Mouse (Mus musculus) megakaryocyte, embryonic 14.5 days (primary cell): Measurements from ENCODE around the gene Nr2f1. TPM values are rescaled to one million over a fixed set of nuclear protein-coding genes. Genes with fewer than 3 reads are reported as not detected.

Experiments
- H3K27me3 ChIP-seq: replicated peaks from 2 replicates; pipeline ENCODE3; 2012; ENCODE audit warnings: inconsistent platforms
- H3K36me3 ChIP-seq: replicated peaks from 2 replicates; pipeline ENCODE3; 2012; ENCODE audit warnings: low read length, inconsistent platforms, mixed read lengths
- H3K4me1 ChIP-seq: 2 replicates; pipeline ENCODE4 v1.6.1; 2012; ENCODE audit warnings: inconsistent platforms
- H3K4me3 ChIP-seq: replicated peaks from 2 replicates; pipeline ENCODE3; 2012; ENCODE audit warnings: moderate library complexity, mild to moderate bottlenecking, inconsistent platforms
- H3K9me3 ChIP-seq: 2 replicates; pipeline ENCODE4 v1.6.1; 2012; ENCODE audit warnings: inconsistent platforms
- FLI1 ChIP-seq: IDR thresholded peaks from 2 replicates; pipeline ENCODE4 v1.6.1; 2012; ENCODE audit warnings: low read length, inconsistent platforms, mixed read lengths
- GATA1 ChIP-seq: IDR thresholded peaks from 3 replicates; pipeline ENCODE4 v1.6.1; 2012; ENCODE audit warnings: mixed read lengths, low read length, inconsistent platforms, borderline replicate concordance
- polyA plus RNA-seq: library from polyadenylated mRNA; stranded (reverse); fragments of >175 nt; gene quantifications from 2 replicates; pipeline ENCODE4 v1.2.3, GENCODE M21; 2012; ENCODE audit warnings: low replicate concordance; ENCODE audit not compliant: insufficient read depth

Nr2f1 gene
- polyA plus RNA-seq, 1 experiment, result not detected

DNA sequence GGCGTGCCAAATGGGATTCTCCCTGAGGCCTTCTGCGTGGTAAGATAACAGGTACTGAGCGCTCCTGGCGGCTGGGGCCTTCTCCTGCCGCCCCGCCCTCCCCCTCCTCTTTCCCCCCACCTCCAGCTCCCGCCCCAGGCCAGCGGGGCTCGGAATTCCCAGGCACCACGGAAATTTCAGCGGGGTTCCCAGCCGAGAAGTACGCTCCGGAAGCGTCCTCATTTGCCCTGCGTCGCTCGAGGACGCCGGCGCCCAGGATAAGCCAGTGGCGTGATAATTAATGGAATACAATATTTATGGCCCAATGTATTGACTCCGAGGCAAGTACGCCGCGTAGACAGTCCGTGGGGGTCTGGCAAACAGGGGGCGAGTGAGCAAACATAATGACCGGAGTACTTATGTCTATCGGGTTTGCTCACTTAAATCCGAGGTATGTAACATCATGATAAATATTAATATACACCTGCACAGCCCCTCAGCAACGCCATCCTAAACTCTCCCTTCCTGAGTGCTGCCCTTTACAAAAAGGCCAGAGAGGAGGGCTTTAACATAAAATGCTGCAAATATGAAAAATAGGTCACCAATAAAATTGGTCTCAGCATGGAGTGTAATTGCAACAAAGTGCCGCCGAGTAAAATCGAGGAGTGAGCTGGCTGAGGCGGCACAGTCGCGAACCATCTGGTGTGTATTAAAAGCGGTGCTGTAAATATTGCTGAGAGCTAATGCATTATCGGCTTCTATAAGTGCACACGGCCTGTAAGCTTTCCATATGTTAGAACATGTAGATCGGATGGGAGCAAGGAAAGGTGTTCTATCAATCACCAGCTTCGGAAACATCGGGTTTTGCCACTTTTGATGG lies 18.3 kb downstream of the Nr2f1 start:
- Histone ChIP-seq H3K4me1 (peaks cover 24% of the 10 kb centered on the region), H3K9me3 (0 out of 2 replicates have a peak, but pooled peaks cover 3% of the 10 kb centered on the region), H3K36me3 (no peaks in the 10 kb centered on the region), H3K4me3 (peak overlapping the region; percentile 59), H3K27me3 (peaks cover 90% of the 10 kb centered on the region)
- no peak for TF ChIP-seq FLI1
- no peak for TF ChIP-seq GATA1

DNA sequence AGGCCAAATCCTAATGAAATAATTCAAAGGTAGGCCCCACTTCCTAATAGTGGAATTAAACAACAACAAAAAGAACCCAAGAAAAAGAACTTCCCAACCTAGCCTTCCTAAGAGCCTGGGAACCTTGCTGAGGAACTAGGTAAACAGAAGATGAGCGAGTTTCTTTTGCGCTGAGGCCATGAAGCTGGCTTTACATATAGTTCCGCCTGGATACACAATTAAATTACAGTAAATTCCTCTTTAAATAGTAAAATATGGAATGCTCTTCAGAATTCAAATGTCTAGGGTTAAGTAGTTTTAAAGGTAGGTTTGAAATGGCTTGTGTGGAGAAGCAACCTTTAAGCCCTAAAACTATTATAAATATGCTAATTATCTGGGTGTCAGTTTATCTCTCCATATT lies 19.3 kb downstream of the Nr2f1 start:
- no peak overlapping the region for H3K4me3 ChIP-seq
- H3K36me3 ChIP-seq, result no peaks in the 10 kb centered on the region
- peaks cover 24% of the 10 kb centered on the region for H3K4me1 ChIP-seq
- H3K9me3 ChIP-seq, result 0 out of 2 replicates have a peak, but pooled peaks cover 3% of the 10 kb centered on the region
- TF ChIP-seq GATA1 (no peak), FLI1 (no peak)
- H3K27me3 ChIP-seq, result peaks cover 89% of the 10 kb centered on the region

GRCm38 (mm10) chr13:78179312-78180097 lies 20.1 kb downstream of the Nr2f1 start:
- H3K4me1 ChIP-seq, result peaks cover 20% of the 10 kb centered on the region
- peaks cover 87% of the 10 kb centered on the region for H3K27me3 ChIP-seq
- no peaks in the 10 kb centered on the region for H3K36me3 ChIP-seq
- TF ChIP-seq GATA1 (no peak), FLI1 (no peak)
- no peak overlapping the region for H3K4me3 ChIP-seq
- 0 out of 2 replicates have a peak, but pooled peaks cover 3% of the 10 kb centered on the region for H3K9me3 ChIP-seq

GRCm38 (mm10) chr13:78178771-78179170 lies 20.8 kb downstream of the Nr2f1 start:
- H3K36me3 ChIP-seq, result no peaks in the 10 kb centered on the region
- 0 out of 2 replicates have a peak, but pooled peaks cover 3% of the 10 kb centered on the region for H3K9me3 ChIP-seq
- H3K4me1 ChIP-seq, result peaks cover 20% of the 10 kb centered on the region
- no peak overlapping the region for H3K4me3 ChIP-seq
- TF ChIP-seq FLI1, result no peak
- no peak for TF ChIP-seq GATA1
- H3K27me3 ChIP-seq, result peaks cover 86% of the 10 kb centered on the region

DNA sequence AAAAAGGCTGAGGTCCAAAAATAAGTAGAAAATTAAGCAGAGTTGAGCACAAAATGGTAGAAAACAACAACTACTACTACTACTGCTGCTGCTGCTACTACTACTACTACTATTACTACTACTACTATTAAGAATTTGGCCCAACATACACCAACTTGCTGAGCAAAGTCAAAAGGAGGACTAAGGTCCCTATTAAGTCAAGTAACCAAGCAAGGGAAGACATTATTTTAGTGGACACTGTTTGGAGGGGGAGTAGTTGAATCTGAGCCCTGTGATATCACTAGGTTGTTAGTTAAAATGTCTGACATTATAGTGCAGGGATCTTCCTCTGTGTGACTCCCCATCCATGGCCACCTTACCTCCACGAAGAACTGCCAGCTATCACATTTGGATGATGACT lies 21.5 kb downstream of the Nr2f1 start:
- no peaks in the 10 kb centered on the region for H3K36me3 ChIP-seq
- peaks cover 82% of the 10 kb centered on the region for H3K27me3 ChIP-seq
- H3K9me3 ChIP-seq, result 0 out of 2 replicates have a peak, but pooled peaks cover 3% of the 10 kb centered on the region
- H3K4me1 ChIP-seq, result peaks cover 20% of the 10 kb centered on the region
- TF ChIP-seq GATA1, result no peak
- no peak for TF ChIP-seq FLI1
- H3K4me3 ChIP-seq, result no peak overlapping the region

GRCm38 (mm10) chr13:78177381-78177950 lies 22.1 kb downstream of the Nr2f1 start:
- H3K9me3 ChIP-seq, result 0 out of 2 replicates have a peak, but pooled peaks cover 3% of the 10 kb centered on the region
- H3K27me3 ChIP-seq, result peaks cover 82% of the 10 kb centered on the region
- H3K36me3 ChIP-seq, result no peaks in the 10 kb centered on the region
- no peak overlapping the region for H3K4me3 ChIP-seq
- no peak for TF ChIP-seq GATA1
- no peak for TF ChIP-seq FLI1
- H3K4me1 ChIP-seq, result peaks cover 20% of the 10 kb centered on the region

DNA sequence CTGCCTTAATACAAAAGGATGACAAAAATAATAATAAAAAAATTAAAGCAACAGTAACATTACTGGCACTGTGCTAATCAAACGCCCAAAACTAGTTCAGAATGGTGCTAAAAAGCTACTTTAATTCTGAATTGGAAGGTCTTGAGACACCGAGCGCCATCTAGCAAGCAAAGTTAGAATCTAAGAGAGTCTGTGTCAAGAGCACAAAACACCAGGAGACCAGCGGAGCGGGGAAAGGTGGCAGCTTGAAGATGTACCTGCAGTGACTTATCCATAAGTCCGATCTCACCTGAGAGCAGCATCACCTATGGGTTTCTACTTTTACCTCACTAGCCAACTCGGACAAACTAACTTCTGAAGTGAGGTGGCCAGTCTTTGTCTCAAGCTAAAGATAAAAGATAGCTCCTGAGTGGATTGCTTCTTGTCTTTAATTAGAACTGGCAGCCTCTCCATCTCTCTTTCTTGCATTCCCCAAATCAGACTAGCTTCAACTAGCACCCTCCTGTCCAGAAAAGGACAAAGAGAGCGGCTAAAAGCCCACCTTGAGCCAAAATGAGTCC lies 23.7 kb downstream of the Nr2f1 start:
- TF ChIP-seq GATA1 (no peak), FLI1 (no peak)
- no peaks in the 10 kb centered on the region for H3K36me3 ChIP-seq
- H3K27me3 ChIP-seq, result peaks cover 77% of the 10 kb centered on the region
- peaks cover 13% of the 10 kb centered on the region for H3K9me3 ChIP-seq
- peaks cover 8% of the 10 kb centered on the region for H3K4me1 ChIP-seq
- H3K4me3 ChIP-seq, result no peak overlapping the region

- Histone ChIP-seq H3K36me3 (no peaks in the 10 kb centered on the region), H3K9me3 (peaks cover 13% of the 10 kb centered on the region), H3K4me3 (no peak overlapping the region), H3K4me1 (peaks cover 8% of the 10 kb centered on the region), H3K27me3 (peaks cover 67% of the 10 kb centered on the region)
- TF ChIP-seq GATA1 (no peak), FLI1 (no peak)
Measured at GRCm38 (mm10) chr13:78174891-78175290, 24.7 kb downstream of the Nr2f1 start.

GRCm38 (mm10) chr13:78174191-78174590 lies 25.4 kb downstream of the Nr2f1 start:
- TF ChIP-seq GATA1 (no peak), FLI1 (no peak)
- peaks cover 60% of the 10 kb centered on the region for H3K27me3 ChIP-seq
- H3K9me3 ChIP-seq, result peaks cover 11% of the 10 kb centered on the region
- H3K4me3 ChIP-seq, result no peak overlapping the region
- peaks cover 2% of the 10 kb centered on the region; the same call in 1 of the 2 replicates for H3K4me1 ChIP-seq
- no peaks in the 10 kb centered on the region for H3K36me3 ChIP-seq
